Mouse (Mus musculus): ENCODE measurements at regions not wholly inside any gene's neighbourhood (a gene's known extent, or its start where the extent isn't known, plus 50 kb on each side); places are given as distances from the start of the nearest gene placed in this dataset.

GRCm38 (mm10) chr10:96454857-96455256 is 161.9 kb upstream of the Btg1 start:
- no peak for TF ChIP-seq CTCF (IDR thresholded peaks at IDR 0.05 in 2 of 3, conservative IDR thresholded peaks at IDR 0.05 in 1 of 3; ENCODE audit: control insufficient read depth in 1 of 3, insufficient read depth in 1 of 3, low read depth in 2 of 3, low read length in 3 of 3, poor library complexity in 1 of 3, severe bottlenecking in 1 of 3)
- no peak for TF ChIP-seq RAD21 (IDR thresholded peaks at IDR 0.05; ENCODE audit: low read depth, low read length)
- TF ChIP-seq MXI1 (IDR thresholded peaks at IDR 0.05; ENCODE audit: low read depth, low read length): no peak
- no peak for TF ChIP-seq MEF2A (IDR thresholded peaks at IDR 0.05; ENCODE audit: extremely low read depth, insufficient replicate concordance, low read depth, low read length, poor library complexity, severe bottlenecking)
